Mouse (Mus musculus): ENCODE data around the gene E330017A01Rik.

Gene E330017A01Rik

DNA sequence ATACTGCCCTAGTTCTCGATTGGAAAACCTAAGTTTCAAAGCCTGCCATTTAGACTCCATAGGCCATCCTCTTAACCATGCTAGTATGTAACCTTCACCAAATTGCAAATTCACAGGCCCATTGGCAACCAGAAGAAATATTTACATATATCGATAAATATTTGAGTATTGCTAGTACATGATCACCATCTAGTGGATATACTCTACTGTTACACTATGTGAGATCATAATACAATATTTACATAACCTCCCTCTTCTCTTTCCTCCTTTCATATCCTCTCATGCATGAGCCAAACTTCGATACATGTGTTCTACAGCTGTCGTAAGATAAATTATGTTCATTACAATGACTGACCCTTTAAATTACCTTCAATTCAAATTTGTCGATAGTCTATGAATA lies 24.5 kb upstream of the E330017A01Rik start:
- DNase-seq (ENCODE audit: low spot score in 2 of 2): no peak

DNA sequence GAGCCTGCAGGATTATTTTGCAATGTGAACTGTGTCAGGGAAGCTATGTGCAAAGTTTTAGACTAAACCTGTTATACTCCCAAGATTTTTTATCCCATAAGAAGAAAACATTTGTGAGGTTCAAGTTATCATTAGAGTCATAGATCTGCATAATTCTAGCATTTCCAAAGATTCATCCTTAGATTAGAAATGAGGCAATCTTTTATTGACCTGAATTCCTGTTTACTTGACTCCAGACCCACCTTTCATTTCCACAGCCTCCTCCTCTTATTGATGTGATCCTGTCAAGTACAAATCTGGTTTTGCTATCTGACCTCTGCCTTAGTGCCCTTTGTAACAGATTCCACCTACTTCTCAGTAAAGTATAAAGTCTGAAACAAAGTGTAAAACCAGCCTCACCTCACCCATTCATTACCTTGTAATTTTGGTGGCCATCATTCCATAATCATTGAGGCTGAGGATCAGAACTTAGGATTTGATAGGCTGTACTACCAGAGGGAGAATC lies 23.8 kb upstream of the E330017A01Rik start:
- no peak for DNase-seq (ENCODE audit: low spot score in 2 of 2)

DNA sequence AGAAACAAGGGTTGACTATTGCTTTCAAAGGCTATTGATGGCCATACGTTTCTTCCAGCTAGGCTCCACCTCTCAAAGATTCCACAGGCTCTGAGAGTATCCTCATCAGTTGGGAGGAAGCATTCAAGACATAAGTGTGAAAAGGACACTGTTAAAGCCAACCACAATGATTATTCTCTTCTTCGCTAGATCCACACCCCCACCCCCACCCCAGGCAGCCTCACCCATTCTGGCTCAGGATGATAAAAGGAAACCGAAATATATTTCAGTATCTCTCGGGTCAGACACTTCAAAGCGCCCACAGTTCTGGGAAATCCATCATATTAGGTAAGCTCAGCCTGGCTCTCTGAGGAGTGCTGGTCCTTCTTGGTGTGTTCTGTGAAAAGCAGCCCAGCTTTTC lies 23.3 kb upstream of the E330017A01Rik start:
- no peak for DNase-seq (ENCODE audit: low spot score in 2 of 2)

DNA sequence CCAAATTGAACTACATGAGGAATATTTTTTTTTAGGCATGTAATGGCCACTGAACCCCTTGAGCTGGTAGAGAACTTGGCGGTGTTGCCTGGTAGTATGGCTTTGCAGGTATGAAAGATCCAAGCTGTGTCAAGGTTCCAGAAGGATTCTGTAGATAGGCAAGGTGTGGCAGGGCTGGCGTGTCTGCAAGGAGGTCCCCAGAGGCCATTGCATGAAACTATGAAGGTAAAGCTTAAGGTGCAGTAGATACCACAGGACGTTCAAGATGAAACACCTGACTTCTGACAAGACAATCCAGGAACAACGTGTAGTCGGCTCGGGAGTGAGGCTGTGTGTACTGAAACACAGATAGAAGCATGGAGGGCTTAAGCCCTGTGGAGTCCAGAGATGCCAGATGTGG lies 20.1 kb upstream of the E330017A01Rik start:
- DNase-seq (ENCODE audit: low spot score in 2 of 2): no peak

DNA sequence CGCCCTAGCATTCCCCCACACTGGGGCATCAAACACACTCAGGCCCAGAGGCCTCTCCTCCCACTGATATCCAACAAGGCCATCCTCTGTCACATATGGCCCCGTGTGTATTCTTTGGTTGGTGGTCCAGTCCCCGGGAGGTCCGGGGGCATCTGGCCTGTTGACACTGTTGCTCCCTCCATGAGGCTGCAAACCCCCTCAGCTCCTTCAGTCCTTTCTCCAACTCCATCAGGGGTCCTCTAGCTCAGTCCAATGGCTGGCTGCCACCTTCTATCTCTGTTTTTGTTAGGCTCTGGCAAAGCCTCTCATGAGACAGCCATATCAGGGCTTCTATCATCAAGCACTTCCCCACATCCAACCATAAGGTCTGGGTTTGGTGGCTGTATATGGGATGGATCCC lies 18.0 kb upstream of the E330017A01Rik start:
- DNase-seq (ENCODE audit: low spot score in 2 of 2): no peak

DNA sequence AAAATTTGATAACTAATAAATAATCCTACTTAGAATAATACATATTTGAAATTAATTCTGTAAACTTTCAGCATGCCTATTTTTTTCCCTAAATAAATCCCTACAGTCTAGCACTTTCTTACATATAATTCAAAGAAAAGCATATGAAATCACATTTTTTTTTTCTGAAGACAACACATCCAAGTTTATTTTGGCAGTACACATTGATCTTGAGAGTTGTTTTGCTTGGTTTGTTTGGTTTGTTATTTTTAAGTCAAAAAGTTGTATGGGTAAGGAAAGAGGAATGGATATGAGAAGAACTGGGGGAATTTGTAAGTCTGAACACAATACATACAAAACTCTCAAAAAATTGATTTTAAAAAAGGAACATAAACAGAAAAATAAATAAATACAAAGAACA lies 17.2 kb upstream of the E330017A01Rik start:
- DNase-seq (ENCODE audit: low spot score in 2 of 2): no peak

DNA sequence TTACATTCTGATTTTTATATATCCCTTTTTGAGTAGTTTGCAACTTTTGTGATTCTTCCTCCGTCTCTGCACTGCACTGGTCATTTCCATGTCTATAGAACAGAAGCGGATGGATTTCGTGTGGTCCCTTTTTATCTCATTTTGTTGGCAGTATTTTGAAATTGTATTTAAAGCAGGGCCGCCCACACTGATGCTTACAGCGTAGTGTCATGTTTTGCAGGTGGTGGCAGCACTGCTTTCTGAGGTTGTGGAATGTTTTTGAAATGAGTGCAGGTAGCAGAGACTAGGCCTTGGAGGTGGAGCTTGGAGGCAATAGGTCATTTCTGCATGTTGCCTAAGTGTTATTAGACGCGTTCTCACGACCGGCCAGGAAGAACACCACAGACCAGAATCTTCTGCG lies 11.4 kb upstream of the E330017A01Rik start:
- DNase-seq (ENCODE audit: low spot score in 2 of 2): no peak

DNA sequence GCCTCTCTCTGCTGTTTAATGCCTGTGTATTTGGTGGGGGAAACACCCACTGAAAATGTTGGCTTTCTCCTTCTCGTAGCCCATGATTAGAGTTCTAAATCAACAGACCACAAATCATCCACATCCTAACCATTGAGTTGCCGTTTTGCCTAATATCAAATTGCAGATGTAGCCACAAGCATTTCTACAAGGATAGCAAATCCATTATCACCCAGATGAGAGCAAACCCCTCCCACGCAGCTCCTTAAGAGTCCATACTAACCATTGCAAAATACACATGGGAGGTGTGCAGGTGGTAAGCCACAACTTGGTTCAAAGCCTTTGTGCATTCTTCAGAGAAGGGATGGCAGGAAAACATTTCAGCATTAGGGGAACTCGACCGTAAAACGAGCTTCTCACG lies 523 bp downstream of the E330017A01Rik start:
- no peak for DNase-seq (ENCODE audit: low spot score in 2 of 2)

DNA sequence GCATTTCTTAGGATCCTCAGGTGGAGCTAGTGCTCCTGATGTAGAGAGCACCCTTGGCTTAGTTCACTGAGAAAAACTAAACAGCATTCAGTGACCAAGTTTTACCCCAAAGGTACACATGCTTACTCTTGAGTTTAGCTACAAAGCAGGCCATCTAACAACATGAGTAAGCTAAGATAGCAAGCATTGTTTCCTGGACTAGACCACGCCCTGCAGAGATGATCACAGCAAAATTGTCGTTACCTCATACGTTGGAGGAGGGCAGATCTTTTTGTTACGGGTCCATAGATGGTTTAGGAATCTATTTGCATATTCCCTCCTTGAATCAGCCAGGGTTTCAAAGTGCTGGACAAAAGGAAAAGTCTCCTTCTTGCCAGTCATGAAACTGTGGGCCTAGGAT lies 1.1 kb downstream of the E330017A01Rik start:
- DNase-seq (ENCODE audit: low spot score in 2 of 2): no peak

DNA sequence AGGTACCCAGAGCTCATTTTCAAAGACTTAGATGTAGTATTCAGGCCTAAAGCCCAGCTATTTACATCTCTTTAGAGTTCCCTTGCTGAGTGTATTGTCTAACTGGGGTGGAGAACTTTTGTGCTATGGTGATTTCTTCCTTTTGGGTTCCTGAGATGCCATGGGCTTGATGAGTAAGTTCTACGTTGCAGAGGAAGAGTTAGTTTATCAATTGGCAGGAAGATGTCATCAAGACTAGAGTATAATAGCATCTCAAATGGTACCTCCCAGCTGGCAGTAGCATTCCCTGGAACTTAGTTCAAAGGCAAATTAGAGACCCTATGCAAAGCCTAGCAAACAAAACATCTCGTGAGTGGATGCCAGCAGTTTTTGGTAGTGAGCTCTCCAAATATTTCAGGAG lies 2.7 kb downstream of the E330017A01Rik start:
- DNase-seq (ENCODE audit: low spot score in 2 of 2): no peak

DNA sequence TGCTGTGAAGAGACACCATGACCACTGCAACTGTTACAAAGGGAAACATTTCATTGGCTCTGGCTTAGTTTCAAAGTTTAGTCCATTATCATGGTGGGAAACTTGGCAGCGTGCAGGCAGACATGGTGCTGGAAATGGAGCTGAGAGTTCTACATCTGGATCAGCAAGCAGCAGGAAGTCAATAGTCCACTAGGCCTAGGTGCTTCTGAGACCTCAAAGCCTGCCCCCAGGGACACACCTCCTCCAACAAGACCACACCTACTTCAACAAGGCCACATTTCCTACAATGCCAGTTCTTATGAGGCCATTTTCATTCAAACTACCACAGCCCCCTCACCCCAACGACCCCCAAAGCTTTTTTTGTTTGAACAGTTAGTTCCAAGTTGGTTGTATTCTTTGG lies 8.8 kb downstream of the E330017A01Rik start:
- DNase-seq (ENCODE audit: low spot score in 2 of 2): no peak

DNA sequence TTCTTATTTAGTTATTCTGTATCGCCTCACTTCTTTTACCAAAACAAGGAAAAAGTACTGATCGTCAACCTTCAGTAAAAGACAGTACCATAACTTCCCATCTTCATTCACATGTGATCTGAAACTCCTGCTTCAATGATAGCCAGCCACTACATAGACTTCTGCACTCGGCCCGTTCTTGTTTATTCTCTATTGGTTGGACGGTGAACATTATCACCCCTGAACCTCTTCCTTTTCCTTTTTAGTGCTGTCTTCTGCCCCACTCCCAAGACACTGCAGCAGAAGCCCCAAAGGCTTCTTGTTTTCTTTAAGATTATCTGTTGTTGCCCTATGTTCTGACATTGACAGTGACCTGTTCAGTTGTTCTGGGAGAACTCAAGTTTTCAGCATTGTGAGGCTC lies 9.6 kb downstream of the E330017A01Rik start:
- DNase-seq (ENCODE audit: low spot score in 2 of 2): no peak

DNA sequence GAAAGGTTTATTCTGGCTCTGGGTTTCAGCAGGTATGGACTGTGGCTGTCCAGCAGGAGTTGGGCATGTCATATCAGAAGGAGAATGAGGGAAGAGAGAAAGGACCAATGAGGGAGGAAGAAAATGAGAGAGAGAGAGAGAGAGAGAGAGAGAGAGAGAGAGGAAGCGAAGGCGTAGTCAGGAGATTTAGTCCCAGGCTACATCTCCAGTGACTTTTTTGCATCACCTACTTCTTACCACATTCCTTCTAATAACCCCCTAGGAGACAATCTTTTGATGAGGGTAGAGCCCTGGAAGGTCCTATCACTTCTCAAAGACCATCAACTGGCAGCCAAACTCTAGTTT lies 10.2 kb downstream of the E330017A01Rik start:
- no peak for DNase-seq (ENCODE audit: low spot score in 2 of 2)

DNA sequence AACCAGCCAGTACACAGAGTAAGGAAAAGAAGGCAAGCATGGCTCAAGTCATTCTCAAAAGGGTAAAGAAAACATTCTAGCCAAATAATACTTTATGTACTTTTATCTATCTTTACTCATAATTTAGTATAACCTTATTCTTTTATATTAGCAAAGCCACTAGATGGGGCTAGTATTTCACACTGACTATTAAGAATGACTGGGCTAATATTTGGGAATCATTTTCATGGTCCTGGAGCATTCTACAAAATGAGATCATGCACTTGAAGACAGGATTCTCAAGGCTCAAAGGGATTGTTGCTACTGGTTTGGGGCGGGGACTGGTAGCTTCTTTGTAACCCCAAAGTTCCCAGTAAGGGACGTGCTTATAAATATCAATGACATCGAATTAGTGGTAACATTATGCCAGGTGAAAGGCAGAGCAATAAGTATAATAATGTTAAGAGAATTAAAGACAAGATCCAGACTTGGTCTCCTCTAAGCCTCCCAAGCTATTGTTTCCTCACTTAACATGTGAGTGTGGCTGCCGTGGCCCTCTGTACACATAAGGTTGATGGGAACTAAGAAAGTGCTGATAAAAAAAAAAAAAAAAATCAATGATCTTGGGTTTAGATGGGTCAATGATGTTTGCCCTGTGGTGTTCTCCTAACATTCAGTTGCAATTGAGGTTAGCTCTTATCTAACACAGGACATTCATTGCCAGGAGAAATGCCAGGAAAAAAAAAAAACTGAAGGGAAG lies 10.8 kb downstream of the E330017A01Rik start:
- no peak for DNase-seq (ENCODE audit: low spot score in 2 of 2)

DNA sequence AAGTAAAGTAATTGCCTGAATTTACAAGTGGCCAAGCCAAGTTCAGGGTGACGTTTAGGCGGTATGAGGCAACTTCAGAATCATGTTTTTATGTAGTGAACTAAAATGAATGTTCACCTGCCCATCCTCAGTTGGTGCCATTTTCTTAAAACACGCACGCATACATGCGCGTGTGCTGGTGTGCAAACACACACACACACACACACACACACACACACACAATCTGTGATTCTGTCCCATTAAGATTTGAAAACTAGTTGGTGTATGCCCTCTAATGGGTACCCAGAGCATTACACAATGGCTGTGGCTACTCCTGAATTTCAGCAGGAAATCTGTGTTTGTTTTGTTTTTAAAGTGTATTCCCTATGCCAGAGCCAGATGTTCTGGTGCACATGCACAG lies 14.6 kb downstream of the E330017A01Rik start:
- DNase-seq (ENCODE audit: low spot score in 2 of 2): peak; percentile 9 to 27

DNA sequence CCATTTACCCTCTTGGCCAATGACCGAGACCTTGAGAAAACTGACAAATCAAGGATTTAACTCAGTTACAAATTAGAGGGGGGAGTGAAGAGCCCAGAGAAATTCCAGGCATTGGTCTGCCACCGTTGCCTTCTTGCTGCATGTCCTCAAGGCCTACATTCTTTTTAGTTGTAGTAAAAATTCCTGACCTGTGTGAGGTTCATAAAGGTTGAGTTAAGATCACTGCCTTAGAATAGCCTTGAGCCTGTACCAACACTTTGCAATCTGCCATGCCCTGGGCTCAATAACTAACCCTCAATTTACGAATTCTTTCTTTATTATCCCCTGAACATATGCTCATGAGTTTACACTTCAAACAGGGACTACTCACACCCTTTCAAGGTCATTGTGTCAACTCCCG lies 15.4 kb downstream of the E330017A01Rik start:
- no peak for DNase-seq (ENCODE audit: low spot score in 2 of 2)

DNA sequence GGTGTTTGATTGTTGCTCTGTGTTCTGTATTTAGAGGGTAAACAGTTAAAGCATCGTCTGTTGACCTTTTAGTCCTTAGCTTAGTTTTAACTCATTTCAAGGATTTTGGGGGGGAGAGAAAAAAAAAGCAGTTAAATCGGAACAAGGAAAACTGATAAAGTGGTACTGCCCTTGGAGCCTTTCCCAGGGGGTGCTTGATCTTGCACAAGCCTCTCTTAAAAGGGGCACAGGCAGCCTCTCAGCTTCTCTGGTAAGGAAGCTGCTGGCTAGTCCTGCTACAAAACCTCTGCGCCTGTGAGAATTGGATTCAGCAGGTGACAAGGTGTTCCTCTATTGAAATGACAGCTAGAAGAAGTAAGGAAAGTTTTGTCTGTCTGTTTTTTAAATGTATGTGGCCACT lies 16.2 kb downstream of the E330017A01Rik start:
- DNase-seq (ENCODE audit: low spot score in 2 of 2): no peak

DNA sequence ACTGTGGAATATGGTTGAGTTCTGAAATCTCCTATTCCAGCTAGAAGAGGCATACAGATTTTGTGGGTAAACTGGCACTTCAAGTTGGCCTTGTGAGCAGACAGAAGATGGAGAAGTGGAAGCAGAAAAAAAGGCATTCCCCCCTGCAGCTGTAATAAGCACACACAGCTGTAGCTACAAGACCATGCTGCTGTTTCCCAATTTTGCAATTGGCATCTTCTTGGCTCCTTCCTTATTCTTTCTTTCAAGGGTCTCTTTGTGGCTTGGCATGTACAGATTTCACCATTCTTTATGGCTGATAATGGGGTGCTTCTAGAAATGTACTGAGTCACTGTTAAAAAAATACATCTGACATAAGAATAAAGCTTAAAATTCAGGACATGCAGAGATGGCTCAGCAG lies 21.2 kb downstream of the E330017A01Rik start:
- no peak for DNase-seq (ENCODE audit: low spot score in 2 of 2)

DNA sequence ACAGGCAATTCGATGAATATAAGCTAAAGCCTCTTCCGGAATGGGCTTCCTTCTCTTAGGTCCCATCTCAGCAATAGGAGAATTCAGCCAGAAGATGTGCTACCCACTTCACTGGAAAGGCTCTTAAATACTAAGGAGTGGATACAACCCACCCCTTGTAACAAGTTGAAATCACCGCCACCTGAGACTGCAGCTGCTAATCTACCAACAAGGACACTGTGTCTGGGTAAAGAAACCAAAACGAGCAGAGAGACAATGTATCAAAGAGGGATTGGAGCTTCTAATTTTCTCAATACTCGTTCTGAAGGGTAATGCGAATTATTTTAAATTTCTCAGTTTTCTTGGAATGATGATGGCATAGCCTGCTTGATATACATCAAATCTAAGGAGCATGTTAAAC lies 21.7 kb downstream of the E330017A01Rik start, which contains the start of gene Gm813:
TSS of gene Gm813 (minus strand) at position 101 of the 400 bp plus-strand sequence.
- DNase-seq (ENCODE audit: low spot score in 2 of 2): no peak

DNA sequence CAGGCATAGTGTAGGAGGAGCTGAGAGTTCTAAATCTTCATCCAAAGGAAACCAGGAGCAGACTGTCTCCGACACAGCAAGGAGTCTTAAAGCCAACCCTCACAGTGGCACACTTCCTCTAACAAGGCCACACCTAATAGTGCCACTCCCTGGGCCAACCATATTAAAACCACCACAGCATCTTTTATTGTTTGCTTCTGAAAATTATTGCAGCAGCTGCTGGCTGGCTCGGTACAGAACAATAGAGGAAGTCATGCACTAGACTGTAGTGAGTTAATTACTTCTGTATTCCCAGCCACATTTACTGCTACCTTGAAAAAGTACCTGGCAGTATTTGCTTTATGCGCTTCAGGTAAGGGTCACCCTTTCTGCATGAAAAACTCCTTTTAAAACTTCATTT lies 25.6 kb downstream of the E330017A01Rik start:
- no peak for DNase-seq (ENCODE audit: low spot score in 2 of 2)

DNA sequence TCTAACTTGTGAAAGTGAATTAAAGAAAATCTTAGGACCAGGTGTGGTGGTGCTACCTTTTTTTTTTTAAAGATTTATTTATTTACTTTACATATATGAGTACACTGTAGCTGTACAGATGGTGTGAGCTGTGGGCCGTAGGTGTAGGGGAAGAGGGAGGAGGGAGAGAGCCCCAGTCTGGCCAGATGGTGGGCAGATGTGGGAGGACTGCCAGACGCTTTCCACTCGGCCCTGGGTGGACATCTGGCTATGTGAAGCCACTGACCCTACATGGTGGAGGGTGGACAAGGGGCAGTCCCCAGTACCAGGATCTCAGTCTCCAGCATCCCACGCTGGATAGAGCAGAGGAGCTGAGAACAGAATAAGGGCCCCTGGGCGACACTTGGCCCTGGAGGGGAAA lies 31.4 kb downstream of the E330017A01Rik start:
- DNase-seq (ENCODE audit: low spot score in 2 of 2): no peak

DNA sequence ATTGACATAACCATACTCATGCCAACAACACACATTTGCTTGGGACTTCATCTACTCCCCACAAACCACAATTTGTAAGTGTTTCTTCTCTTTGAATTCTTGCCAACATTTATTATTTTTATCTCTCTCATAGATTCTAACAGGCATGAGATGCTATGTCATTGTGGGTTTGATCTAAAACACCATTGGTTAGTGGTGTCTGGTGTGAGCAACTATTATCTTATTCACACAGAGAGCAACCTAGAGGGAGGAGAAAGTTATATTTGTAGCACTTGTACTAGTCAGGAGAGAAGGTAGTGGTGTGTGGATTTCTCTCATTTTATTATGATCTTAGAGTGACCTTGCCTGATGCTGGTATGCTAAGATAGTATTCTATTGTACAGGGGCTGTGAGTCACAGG lies 33.9 kb downstream of the E330017A01Rik start:
- no peak for DNase-seq (ENCODE audit: low spot score in 2 of 2)

DNA sequence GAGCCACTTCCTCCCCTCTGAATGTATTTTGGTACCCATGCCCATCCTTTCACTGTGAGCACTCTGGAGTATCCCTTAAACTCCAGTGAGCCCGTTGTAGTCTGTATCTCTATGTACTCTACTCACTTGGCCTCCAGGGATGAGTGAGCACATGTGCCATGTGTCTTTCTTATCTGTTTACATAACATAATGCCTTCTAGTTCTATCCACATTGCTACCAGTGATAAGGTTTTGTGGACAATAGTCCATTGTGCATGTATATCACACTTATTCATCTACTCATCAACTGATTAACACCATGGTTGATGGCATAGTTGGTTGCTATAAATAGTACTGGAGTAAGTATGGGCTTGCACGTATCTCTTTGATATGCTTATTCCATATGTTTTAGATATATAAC lies 34.7 kb downstream of the E330017A01Rik start:
- DNase-seq (ENCODE audit: low spot score in 2 of 2): no peak

DNA sequence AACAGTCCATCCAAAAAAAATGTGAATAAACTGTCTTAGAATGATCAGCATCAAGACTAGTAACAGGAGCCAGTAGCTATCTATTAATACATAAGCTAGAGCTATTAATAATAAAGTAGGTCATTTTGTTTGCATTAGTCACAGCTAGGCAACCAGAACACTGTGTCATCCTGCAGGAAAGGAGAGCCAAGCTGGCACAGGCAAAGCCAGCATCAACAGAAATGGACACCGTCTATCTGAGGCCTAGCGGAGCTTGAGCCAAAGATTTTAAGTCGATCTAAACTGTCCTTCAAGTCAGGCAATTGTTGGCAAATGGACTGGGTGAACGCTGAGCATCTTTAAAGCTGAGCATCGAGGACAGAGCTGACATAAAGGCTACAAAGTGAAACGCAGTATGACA lies 37.7 kb downstream of the E330017A01Rik start:
- DNase-seq (ENCODE audit: low spot score in 2 of 2): no peak
